Mouse (Mus musculus): Measurements from ENCODE around the gene Clk4. TPM values are rescaled to one million over a fixed set of nuclear protein-coding genes. Genes with fewer than 3 reads are reported as not detected.

Gene Clk4
- polyA plus RNA-seq, 1 experiment from 2014 or later: 159 TPM

GRCm38 (mm10) chr11:51320609-51321008, 59.1 kb downstream of the Clk4 start:
- no peak overlapping the region for H3K27ac ChIP-seq (replicated peaks; ENCODE audit: low read depth, low read length)
- H3K9me3 ChIP-seq (ENCODE audit: control insufficient read depth, low read length): no peaks in the 10 kb centered on the region; the same call in 1 of the 2 replicates
- peak; percentile 31 for DNase-seq
- no peak overlapping the region for H3K4me2 ChIP-seq (ENCODE audit: low read length)
- no peaks in the 10 kb centered on the region for H3K27me3 ChIP-seq (ENCODE audit: control insufficient read depth, insufficient read depth, low read length)
- no peak for ATAC-seq (ENCODE audit: low FRiP score, low TSS enrichment)
- no peak overlapping the region for H3K9ac ChIP-seq (replicated peaks; ENCODE audit: low read length)
- H3K4me3 ChIP-seq (replicated peaks; ENCODE audit: low read depth, low read length): no peak overlapping the region
- no peaks in the 10 kb centered on the region for H3K4me1 ChIP-seq (ENCODE audit: control insufficient read depth, insufficient read depth, low read length)
- H3K36me3 ChIP-seq (ENCODE audit: control insufficient read depth, insufficient read depth, low read length): no peaks in the 10 kb centered on the region

- DNase-seq: peak; percentile 65
- no peak for ATAC-seq (ENCODE audit: low FRiP score, low TSS enrichment)
- Histone ChIP-seq H3K4me2 (ENCODE audit: low read length) (no peak overlapping the region), H3K27ac (replicated peaks; ENCODE audit: low read depth, low read length) (no peak overlapping the region), H3K9me3 (ENCODE audit: control insufficient read depth, low read length) (no peaks in the 10 kb centered on the region), H3K27me3 (ENCODE audit: control insufficient read depth, insufficient read depth, low read length) (no peaks in the 10 kb centered on the region), H3K9ac (replicated peaks; ENCODE audit: low read length) (no peak overlapping the region), H3K36me3 (ENCODE audit: control insufficient read depth, insufficient read depth, low read length) (no peaks in the 10 kb centered on the region), H3K4me1 (ENCODE audit: control insufficient read depth, insufficient read depth, low read length) (no peaks in the 10 kb centered on the region), H3K4me3 (replicated peaks; ENCODE audit: low read depth, low read length) (no peak overlapping the region)
- WGBS: 76% methylated on average over 6 of the region's 6 CpGs
Observed at GRCm38 (mm10) chr11:51326908-51327307, 65.4 kb downstream of the Clk4 start.

DNA sequence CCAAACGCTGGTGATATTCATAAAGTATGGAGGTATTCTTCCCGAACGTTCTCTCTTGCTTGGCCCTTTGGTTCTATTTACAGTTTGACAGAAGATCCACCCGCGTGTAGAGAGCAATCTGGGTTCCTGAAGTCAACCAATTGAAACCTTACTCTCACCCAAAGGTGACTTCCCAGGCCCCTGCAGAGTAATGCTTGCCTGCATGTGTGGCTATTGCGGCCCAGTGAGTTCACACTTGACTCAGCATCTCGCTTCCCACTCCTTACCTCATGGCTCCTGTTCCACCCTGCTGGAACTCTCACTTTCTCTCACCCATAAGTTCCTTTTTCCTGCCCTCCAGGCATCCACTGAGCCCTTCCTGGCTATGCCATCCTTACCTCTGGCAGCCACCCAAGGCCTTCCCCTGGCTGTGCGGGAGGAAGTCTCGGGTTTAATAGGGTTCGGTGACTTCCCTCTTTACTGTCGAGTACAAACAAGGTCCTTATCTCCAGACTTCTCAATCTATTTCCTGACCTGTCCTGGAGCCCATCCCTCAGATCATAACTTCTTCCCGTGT, 66.9 kb downstream of the Clk4 start:
- ATAC-seq (ENCODE audit: low FRiP score, low TSS enrichment): no peak
- H3K27ac ChIP-seq (replicated peaks; ENCODE audit: low read depth, low read length): no peak overlapping the region
- H3K4me3 ChIP-seq (replicated peaks; ENCODE audit: low read depth, low read length): no peak overlapping the region
- H3K27me3 ChIP-seq (ENCODE audit: control insufficient read depth, insufficient read depth, low read length): no peaks in the 10 kb centered on the region
- H3K4me2 ChIP-seq (ENCODE audit: low read length): no peak overlapping the region
- no peak overlapping the region for H3K9ac ChIP-seq (replicated peaks; ENCODE audit: low read length)
- H3K4me1 ChIP-seq (ENCODE audit: control insufficient read depth, insufficient read depth, low read length): no peaks in the 10 kb centered on the region
- DNase-seq: no peak
- H3K36me3 ChIP-seq (ENCODE audit: control insufficient read depth, insufficient read depth, low read length): no peaks in the 10 kb centered on the region
- WGBS: 93% methylated on average over 12 of the region's 12 CpGs
- no peaks in the 10 kb centered on the region for H3K9me3 ChIP-seq (ENCODE audit: control insufficient read depth, low read length)

DNA sequence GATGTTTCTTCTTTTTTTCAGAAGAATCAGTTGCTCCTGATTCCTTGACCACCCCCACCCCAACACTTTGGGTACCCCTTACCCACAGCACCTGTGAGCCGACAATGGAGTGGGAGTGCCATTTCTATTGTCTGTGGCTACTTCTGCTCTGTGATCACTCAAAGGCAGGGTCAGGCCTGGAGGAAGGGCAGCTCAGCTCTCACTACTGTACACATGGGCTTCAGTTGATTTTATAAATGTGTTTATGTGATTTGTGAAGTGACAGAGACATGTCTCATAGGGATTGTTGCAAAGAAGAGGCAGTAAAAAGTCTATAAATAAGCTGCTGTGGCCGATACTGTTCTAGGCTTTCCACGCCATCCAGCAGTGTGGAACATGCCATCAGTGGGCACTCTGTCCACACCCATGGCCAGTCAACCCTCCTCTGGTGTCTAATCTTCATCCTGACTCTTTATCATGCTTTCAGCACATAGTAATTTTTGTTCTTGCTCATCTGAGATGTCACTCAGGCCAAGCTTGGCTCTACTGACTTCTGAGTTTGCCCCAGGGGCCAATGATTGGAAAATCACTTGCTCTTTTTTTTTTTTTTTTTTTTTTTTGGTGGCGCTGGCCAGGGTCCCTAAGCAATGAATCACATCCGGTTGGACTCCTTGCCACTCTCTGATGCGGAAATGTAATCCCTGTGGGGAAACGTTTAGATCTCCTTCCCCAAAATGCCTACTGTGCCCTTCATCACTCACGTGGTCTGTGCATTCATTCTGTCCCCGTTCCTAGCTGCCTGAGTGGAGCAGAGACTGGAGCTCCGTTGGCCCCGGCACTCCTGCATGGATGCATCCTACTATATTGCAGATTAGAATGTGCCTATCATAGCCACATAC, 68.5 kb downstream of the Clk4 start:
- 78% methylated on average over 11 of the region's 11 CpGs for WGBS
- Histone ChIP-seq H3K4me2 (ENCODE audit: low read length) (no peak overlapping the region), H3K27ac (replicated peaks; ENCODE audit: low read depth, low read length) (no peak overlapping the region), H3K9ac (replicated peaks; ENCODE audit: low read length) (no peak overlapping the region), H3K36me3 (ENCODE audit: control insufficient read depth, insufficient read depth, low read length) (no peaks in the 10 kb centered on the region), H3K27me3 (ENCODE audit: control insufficient read depth, insufficient read depth, low read length) (no peaks in the 10 kb centered on the region), H3K9me3 (ENCODE audit: control insufficient read depth, low read length) (no peaks in the 10 kb centered on the region), H3K4me3 (replicated peaks; ENCODE audit: low read depth, low read length) (no peak overlapping the region), H3K4me1 (ENCODE audit: control insufficient read depth, insufficient read depth, low read length) (no peaks in the 10 kb centered on the region)
- DNase-seq (no peak), ATAC-seq (ENCODE audit: low FRiP score, low TSS enrichment) (no peak)

Other genes starting within 250 kb of the Clk4 start
- gene Olfr54, start 247.5 kb upstream of the Clk4 start, polyA plus RNA-seq (2014; fragmentation: Nextera tagmentation; extraction: Ambion mirVana): not detected in 2 replicates
- gene Olfr1375, start 213.6 kb upstream of the Clk4 start, polyA plus RNA-seq (2014; fragmentation: Nextera tagmentation; extraction: Ambion mirVana): not detected in 2 replicates
- gene Zfp354a, start 202.5 kb upstream of the Clk4 start, polyA plus RNA-seq (2014; fragmentation: Nextera tagmentation; extraction: Ambion mirVana): 15.6 and 16.5 TPM in 2 replicates
- not detected in 2 replicates for gene Gm12569, start 41.3 kb upstream of the Clk4 start, polyA plus RNA-seq (2014; fragmentation: Nextera tagmentation; extraction: Ambion mirVana)
- gene BC049762, start 1.3 kb downstream of the Clk4 start, polyA plus RNA-seq (2014; fragmentation: Nextera tagmentation; extraction: Ambion mirVana): 0.43 TPM in 1 of 2 replicates, not detected in the other
- gene Col23a1, start 28.2 kb downstream of the Clk4 start, polyA plus RNA-seq (2014; fragmentation: Nextera tagmentation; extraction: Ambion mirVana): 1.3 and 5.4 TPM in 2 replicates